Mouse (Mus musculus) olfactory bulb, adult 2 months (tissue): ENCODE results near the gene Pigw. TPM values are rescaled to one million over a fixed set of nuclear protein-coding genes. Genes with fewer than 3 reads are reported as not detected.

Source experiments
- H3K27ac ChIP-seq: fragments of 200-500 bp; 2 replicates; pipeline ENCODE4 v1.5.1; 2012; ENCODE audit warnings: low read depth, low read length; ENCODE audit not compliant: insufficient read depth
- H3K4me1 ChIP-seq: fragments of 200-500 bp; 2 replicates; pipeline ENCODE4 v1.6.1; 2012; ENCODE audit warnings: low read length; ENCODE audit not compliant: control insufficient read depth, insufficient read depth
- H3K4me3 ChIP-seq: fragments of 200-500 bp; 2 replicates; pipeline ENCODE4 v1.5.1; 2012; ENCODE audit warnings: mild to moderate bottlenecking, low read depth, low read length, moderate library complexity; ENCODE audit not compliant: insufficient read depth
- CTCF ChIP-seq: fragments of 200-500 bp; IDR thresholded peaks from 2 replicates; pipeline ENCODE4 v1.5.1; 2012; ENCODE audit warnings: low read depth, mild to moderate bottlenecking, low read length, moderate library complexity; ENCODE audit not compliant: insufficient read depth
- POLR2A ChIP-seq: fragments of 200-500 bp; IDR thresholded peaks from 2 replicates; pipeline ENCODE4 v1.6.1; 2012; ENCODE audit warnings: mild to moderate bottlenecking, low read depth, low read length, moderate library complexity; ENCODE audit not compliant: insufficient read depth
- WGBS: fragments of 180-500 bp; shearing (Covaris S2); methylation state at CpG from one replicate; pipeline ENCODE4 v1.1.7; 2018; 5-methylcytosine and 5-hydroxymethylcytosine counted together
- polyA plus RNA-seq: library from polyadenylated mRNA; stranded (reverse); fragments of >200 nt; gene quantifications from 2 replicates; pipeline ENCODE4 v1.2.4, GENCODE M21; 2012; ENCODE audit warnings: low replicate concordance; ENCODE audit not compliant: missing spikeins, insufficient read depth, insufficient read length

Pigw gene
- not detected in 2 replicates for polyA plus RNA-seq

DNA sequence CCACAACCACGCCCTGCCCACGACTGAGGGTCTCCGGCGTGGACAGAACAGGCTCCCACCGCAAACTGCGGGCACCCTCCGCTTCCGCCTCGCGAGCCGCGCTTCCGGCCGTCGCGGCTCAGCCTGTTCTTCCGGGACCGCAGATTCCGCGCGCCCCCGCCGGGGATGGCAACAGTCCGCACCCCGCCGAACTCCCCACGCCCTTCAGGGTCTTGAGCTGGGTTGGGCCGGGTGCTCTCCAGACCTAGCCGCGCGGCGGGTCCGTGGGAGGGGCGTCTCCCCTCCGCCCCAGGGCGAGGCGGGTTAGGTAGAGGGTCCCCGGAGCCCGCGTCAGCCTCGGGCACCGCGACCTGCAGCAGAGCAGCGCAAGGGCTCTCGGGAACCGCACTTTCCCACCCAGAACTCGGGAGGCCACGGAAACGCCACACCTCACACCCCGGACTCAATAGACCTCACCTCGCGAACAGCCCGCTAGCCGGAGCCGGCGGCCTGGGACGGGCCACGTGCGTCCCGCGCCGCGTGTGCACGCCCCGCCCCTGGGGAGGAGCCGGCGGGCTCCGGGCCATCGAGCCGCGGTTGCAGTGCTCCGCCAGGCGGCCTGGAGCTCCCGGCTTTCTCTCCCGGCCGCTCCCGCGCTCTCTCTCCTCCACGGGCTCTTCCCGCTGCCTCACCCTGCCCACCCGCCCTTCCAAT lies at the start of gene Pigw, which contains the start of gene Myo19:
Gene Pigw, minus strand, starts transcription at position 514 of the 693 bp plus-strand sequence.
Gene Myo19, plus strand, starts transcription at position 377 of the 693 bp plus-strand sequence.
- Histone ChIP-seq H3K4me1 (peaks cover 3% of the 10 kb centered on the region; the same call in 1 of the 2 replicates), H3K27ac (no peak within 1 kb of the TSS; the same call in 1 of the 2 replicates), H3K4me3 (peak within 1 kb of the TSS; percentile 58)
- WGBS, result under 1% methylated on average over 81 of the region's 81 CpGs
- TF ChIP-seq POLR2A (peak; percentile 83), CTCF (0 out of 2 replicates have a peak, but pooled peaks have one; percentile 7)

DNA sequence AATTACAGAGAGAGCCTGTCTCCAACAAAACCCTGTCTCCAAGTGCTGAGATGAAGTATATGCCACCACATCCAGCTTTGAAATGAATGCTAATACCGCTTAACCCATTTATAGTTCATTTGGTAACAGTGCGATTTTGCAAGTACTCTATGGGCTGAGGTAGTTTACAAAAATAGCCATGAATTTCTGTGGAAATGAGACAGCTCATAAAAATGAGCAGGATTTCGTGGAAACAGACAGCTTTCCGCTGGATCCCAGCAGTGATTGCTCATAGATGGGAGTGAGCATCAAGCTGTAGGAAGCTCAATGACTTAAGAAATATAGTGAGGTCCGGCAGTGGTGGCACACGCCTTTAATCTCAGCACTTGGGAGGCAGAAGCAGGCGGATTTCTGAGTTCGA lies 40.9 kb upstream of the Pigw start:
- WGBS, result 82% methylated on average over 8 of the region's 8 CpGs
- Histone ChIP-seq H3K4me1 (no peaks in the 10 kb centered on the region), H3K4me3 (no peak overlapping the region), H3K27ac (no peak overlapping the region)
- no peak for TF ChIP-seq POLR2A

DNA sequence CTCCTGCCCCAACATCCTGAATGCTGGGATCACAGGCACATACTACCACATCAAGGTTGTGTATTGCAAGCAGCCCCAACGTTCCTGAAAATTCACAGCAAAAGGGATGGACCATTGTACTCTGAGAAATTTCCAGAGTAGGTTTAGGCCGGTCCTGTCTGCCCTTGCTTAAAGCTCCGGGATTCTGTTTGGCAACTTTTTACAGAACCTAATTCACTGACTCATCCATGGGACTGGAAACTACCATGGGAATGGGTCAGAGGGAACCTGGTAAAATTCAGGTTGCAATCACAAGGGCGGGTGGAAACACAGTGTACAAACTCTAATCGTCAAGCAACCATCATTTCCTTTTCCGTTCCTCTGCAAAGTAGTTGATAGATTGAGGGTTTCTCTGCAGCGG lies 39.9 kb upstream of the Pigw start:
- Histone ChIP-seq H3K4me1 (peaks cover 5% of the 10 kb centered on the region; the same call in 1 of the 2 replicates), H3K27ac (no peak overlapping the region), H3K4me3 (no peak overlapping the region)
- TF ChIP-seq POLR2A (no peak), CTCF (no peak)
- 68% methylated on average over 7 of the region's 7 CpGs for WGBS

DNA sequence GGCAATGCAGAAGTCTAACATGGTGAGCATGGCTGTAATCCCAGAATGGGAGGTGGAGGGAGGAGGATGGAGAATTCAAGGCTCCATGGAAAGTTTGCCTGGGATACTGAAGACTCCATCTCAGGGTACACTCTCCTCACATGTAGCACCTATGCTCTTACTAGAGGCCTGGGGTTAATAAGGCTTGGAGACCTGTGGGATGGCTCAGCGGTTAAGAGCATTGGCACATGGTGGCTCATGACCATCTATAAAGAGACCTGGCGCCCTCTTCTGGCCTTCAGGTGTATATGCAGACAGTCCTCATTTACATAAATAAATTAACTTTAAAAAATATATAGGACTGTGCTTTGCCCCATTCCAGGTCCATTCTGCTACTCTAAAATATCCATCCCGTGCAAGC lies 39.2 kb upstream of the Pigw start:
- TF ChIP-seq CTCF (no peak), POLR2A (no peak)
- H3K27ac ChIP-seq, result no peak overlapping the region
- H3K4me1 ChIP-seq, result peaks cover 6% of the 10 kb centered on the region; the same call in 1 of the 2 replicates
- WGBS, result 22% methylated on average over 3 of the region's 3 CpGs
- no peak overlapping the region for H3K4me3 ChIP-seq

DNA sequence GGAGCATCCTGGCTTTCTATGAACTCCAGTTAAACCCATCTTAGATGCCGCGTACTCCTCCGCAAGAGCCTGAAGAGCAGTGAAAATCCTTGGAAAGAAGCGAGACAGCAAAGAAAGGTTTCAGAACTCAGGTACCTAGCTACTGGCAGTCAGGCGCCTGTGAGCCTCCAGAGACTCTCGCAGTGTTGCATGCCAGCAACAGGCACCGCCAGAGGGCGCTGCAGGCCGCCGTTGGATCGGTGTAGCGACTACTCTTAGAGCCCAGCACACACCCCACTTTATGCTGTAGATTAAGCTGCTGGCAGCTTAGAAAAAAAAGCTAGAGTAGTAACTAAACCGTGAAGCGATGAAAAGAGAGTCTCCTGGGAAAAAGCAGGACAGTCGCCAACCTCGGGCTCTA lies 38.3 kb upstream of the Pigw start:
- no peak overlapping the region for H3K4me3 ChIP-seq
- no peak overlapping the region for H3K27ac ChIP-seq
- peaks cover 9% of the 10 kb centered on the region; the same call in 1 of the 2 replicates for H3K4me1 ChIP-seq
- WGBS, result 3% methylated on average over 16 of the region's 16 CpGs
- peak; percentile 95 for TF ChIP-seq CTCF
- TF ChIP-seq POLR2A, result no peak

DNA sequence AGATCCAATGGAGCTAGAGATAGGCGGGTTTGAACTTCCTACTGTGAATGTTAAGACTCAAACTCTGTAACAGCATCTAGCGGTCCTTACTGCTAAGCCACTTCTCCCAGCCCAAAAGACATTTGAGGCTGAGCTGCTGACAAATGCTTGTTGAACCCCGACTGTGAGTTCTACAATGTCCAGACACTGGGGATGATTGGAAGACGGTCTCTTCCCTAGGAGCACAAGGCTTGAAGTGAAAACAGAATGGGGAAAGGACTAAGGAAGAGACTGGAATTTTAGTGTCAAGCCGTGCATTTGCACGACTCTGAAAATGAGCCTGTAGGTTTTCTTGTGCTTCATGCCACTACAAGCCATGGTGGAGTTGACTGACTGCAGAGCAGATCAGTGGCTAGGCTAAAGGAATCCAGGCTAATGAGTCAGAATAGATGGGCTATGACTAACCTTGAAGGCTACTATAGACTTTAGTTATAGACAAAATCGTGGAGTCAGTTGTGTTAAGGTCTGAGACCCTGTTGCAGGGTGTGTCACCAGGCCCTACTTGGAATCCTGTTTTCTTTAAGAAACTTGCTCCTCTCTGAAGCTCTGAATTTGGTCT lies 36.7 kb upstream of the Pigw start:
- TF ChIP-seq POLR2A, result no peak
- no peak for TF ChIP-seq CTCF
- H3K27ac ChIP-seq, result no peak overlapping the region
- H3K4me1 ChIP-seq, result peaks cover 9% of the 10 kb centered on the region; the same call in 1 of the 2 replicates
- 53% methylated on average over 7 of the region's 7 CpGs for WGBS
- H3K4me3 ChIP-seq, result no peak overlapping the region; the same call in 1 of the 2 replicates

DNA sequence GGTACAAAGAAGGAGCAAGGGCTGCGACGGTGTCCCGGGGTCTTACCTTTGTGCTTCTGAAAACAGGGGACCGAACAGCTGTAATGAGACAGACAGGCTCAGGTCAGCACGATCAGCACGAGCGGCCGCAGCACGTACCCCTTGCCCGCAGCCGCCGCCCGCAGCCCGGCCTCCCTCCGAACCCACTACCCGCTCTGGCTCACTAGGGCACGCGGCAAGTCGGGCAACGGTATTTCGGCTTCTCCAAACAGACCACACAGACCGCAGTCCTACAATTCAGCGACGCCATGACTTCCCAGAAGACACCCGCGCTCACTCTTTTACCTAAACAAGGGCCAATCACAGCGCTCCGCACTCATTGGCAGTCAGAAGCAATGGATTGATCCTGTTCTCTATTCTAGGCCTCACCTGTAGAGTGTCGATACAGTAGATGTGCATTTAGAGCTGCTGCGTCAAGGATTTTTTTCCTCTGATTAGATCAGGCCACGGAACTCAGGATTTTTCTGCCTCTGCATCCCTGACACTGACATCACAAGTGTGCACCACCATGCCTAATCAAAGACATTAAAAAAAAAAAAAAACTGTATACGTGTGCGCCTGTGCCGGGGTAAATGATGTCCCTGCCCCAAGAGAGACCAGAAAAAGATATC lies 36.1 kb upstream of the Pigw start, which contains the start of gene Znhit3:
Gene Znhit3, minus strand, starts transcription at position 314 of the 650 bp plus-strand sequence.
- peak; percentile 51; the same call in 1 of the 2 replicates for TF ChIP-seq POLR2A
- no peak for TF ChIP-seq CTCF
- 2% methylated on average over 34 of the region's 34 CpGs for WGBS
- no peak within 1 kb of the TSS for H3K27ac ChIP-seq
- H3K4me1 ChIP-seq, result peaks cover 9% of the 10 kb centered on the region; the same call in 1 of the 2 replicates
- peak within 1 kb of the TSS; percentile 61 for H3K4me3 ChIP-seq

DNA sequence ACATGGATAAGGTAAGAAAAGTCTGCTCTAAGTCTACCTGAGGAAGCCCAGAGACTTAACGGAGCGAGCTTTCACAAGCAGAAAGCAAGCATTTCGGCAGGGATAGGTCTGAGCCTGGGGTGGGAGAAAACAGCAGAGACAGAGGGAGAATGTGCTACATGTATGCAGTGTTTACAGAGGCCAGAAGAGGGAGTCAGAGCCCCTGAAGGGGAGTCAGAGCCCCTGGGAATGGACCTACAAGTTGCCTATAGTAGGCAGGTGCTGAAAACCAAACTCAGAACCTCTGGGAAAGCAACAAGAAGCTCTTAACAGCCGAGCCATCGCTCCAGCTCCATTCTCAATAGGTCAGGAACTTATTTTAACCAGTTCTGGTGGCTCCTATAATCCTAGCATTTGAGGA lies 34.6 kb upstream of the Pigw start:
- no peak overlapping the region for H3K27ac ChIP-seq
- H3K4me3 ChIP-seq, result no peak overlapping the region
- TF ChIP-seq POLR2A (no peak), CTCF (no peak)
- 84% methylated on average over 5 of the region's 5 CpGs for WGBS
- H3K4me1 ChIP-seq, result peaks cover 9% of the 10 kb centered on the region; the same call in 1 of the 2 replicates

DNA sequence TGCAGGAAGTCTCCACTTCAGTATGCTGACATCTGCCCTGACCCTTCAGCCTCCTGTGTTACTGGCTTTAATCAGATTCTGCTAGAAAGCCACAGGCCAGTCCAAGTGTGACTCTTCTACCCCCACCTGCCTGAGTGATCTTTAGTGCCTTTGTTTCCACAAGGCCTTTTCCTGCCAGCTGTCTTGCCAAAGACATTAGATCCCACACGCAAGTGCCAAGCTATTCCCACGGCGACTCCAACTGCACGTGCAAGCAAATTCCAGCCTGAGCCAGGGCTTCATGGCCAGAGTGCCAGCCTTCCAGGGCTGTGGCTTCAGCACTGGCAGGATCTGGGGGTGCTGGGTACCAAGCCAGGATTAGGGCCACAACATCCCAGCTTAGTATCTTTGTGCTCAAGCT lies 30.3 kb upstream of the Pigw start:
- Histone ChIP-seq H3K27ac (no peak overlapping the region), H3K4me3 (no peak overlapping the region)
- 25% methylated on average over 4 of the region's 4 CpGs for WGBS

More for the DNA sequence above, 30.3 kb upstream of the Pigw start:
- TF ChIP-seq CTCF (no peak), POLR2A (no peak)
- peaks cover 9% of the 10 kb centered on the region; the same call in 1 of the 2 replicates for H3K4me1 ChIP-seq
